Mouse (Mus musculus) lung, postnatal 0 days (tissue): ENCODE results near the gene Ctu2.

ENCODE experiments used
- CTCF ChIP-seq: IDR thresholded peaks from 2 replicates; pipeline ENCODE4 v1.5.1; 2016; ENCODE audit warnings: antibody characterized with exemption, mild to moderate bottlenecking
- EP300 ChIP-seq: IDR thresholded peaks from 2 replicates; pipeline ENCODE4 v1.6.1; 2016; ENCODE audit warnings: antibody characterized with exemption, mild to moderate bottlenecking, control low read depth

DNA sequence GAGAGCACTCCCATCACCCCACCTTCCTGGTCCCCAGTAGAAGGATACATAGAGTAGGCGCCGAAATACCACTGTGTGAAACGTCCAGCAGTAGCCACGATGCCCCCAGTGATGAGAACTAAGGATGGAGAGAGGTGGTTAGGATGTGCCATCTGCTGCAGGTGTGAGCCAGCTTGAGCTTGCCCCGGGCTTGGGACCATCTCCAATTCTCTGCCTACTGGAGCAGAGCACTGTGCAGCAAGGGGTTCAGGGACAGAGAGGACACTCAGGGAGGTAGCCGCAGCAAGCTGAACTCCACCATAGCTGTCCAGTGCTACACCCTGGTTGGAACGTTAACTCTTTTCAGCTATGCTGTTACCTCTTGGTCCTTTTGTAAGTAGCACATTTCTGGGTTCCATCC is 48.3 kb upstream of the Ctu2 start:
- no peak for TF ChIP-seq CTCF
- TF ChIP-seq EP300, result no peak
